Mouse (Mus musculus) stomach, postnatal 0 days (tissue): ENCODE data around the gene Tmtc3. TPM values are rescaled to one million over a fixed set of nuclear protein-coding genes. Genes with fewer than 3 reads are reported as not detected.
"Not testable (repeated sequence)": the region's sequence is repeated elsewhere in the genome, so short reads cannot be mapped to it uniquely, and the experiment has no call there.

ENCODE experiments used
- ATAC-seq: fragments of 200-750 bp; cut with Nextera tagmentation; 2 replicates; pipeline ENCODE4 v1.8.0; 2017; ENCODE audit not compliant: low FRiP score, low TSS enrichment
- DNase-seq: peaks from one replicate; pipeline ENCODE4 v3.0.0-alpha.2; 2016; ENCODE audit warnings: low spot score
- H3K27ac ChIP-seq: fragments of 300-500 bp; sonication (generic); replicated peaks from 2 replicates; pipeline ENCODE4 v1.5.1; 2014; ENCODE audit warnings: mild to moderate bottlenecking, control low read depth
- H3K27me3 ChIP-seq: fragments of 300-500 bp; sonication (generic); 2 replicates; pipeline ENCODE4 v1.6.1; 2014; ENCODE audit warnings: low read length; ENCODE audit not compliant: control insufficient read depth, insufficient read depth
- H3K36me3 ChIP-seq: fragments of 300-500 bp; sonication (generic); 2 replicates; pipeline ENCODE4 v1.6.1; 2014; ENCODE audit warnings: low read length, mixed read lengths; ENCODE audit not compliant: control insufficient read depth, insufficient read depth
- H3K4me1 ChIP-seq: fragments of 300-500 bp; sonication (generic); replicated peaks from 2 replicates; pipeline ENCODE4 v1.6.1; 2014; ENCODE audit warnings: antibody characterized with exemption; ENCODE audit not compliant: control insufficient read depth, insufficient read depth
- H3K4me2 ChIP-seq: fragments of 300-500 bp; sonication (generic); replicated peaks from 2 replicates; pipeline ENCODE4 v1.6.1; 2014; ENCODE audit warnings: low read depth, mild to moderate bottlenecking, control low read depth, moderate library complexity
- H3K4me3 ChIP-seq: fragments of 300-500 bp; sonication (generic); 2 replicates; pipeline ENCODE4 v1.5.1; 2014; ENCODE audit warnings: low read depth, low read length, control low read depth
- H3K9ac ChIP-seq: fragments of 300-500 bp; sonication (generic); 2 replicates; pipeline ENCODE4 v1.6.1; 2014; ENCODE audit warnings: mild to moderate bottlenecking, low read length, control low read depth, mixed read lengths
- H3K9me3 ChIP-seq: fragments of 300-500 bp; sonication (generic); 2 replicates; pipeline ENCODE4 v1.6.1; 2016; ENCODE audit warnings: low read length; ENCODE audit not compliant: control insufficient read depth
- CTCF ChIP-seq: IDR thresholded peaks from 2 replicates; pipeline ENCODE4 v1.5.1; 2016; ENCODE audit warnings: antibody characterized with exemption, low read depth, mild to moderate bottlenecking, moderate library complexity
- EP300 ChIP-seq: optimal IDR thresholded peaks from 2 replicates; pipeline ENCODE3; 2016; ENCODE audit warnings: antibody characterized with exemption
- WGBS: fragments of 180-500 bp; shearing (Covaris S2); extraction: QIAGEN DNeasy Blood & Tissue Kit; methylation state at CpG from one replicate; pipeline ENCODE4 v1.1.7; 2014; 5-methylcytosine and 5-hydroxymethylcytosine counted together
- polyA plus RNA-seq: library from polyadenylated mRNA; unstranded; fragments of >200 nt; fragmentation: Nextera tagmentation; extraction: Ambion mirVana; gene quantifications from 2 replicates; pipeline ENCODE4 v1.2.1, GENCODE M21; 2015

Tmtc3 gene
- polyA plus RNA-seq, 1 experiment from 2014 or later = 7.6 TPM

DNA sequence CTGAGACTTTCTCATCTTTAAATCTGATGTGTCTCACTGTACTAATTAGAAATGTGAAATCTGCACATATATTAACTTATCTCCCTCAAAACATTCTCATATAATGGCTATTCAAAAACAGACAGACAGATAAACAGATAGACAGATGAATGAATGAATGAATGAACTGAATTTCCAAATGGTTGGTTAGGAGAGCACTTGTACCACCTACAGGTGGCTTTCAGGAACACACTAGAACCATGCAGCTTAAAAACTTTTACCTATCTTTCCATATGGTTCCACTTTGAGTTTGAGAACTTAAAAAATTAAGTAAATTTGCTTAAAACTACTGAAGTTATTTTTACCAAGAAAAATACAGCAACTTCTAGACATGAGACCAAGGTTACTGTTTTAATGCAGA, 37.8 kb downstream of the Tmtc3 start:
- DNase-seq (no peak), ATAC-seq (no peak)
- Histone ChIP-seq H3K4me1 (no peaks in the 10 kb centered on the region), H3K27ac (no peak overlapping the region), H3K27me3 (no peaks in the 10 kb centered on the region), H3K9ac (no peak overlapping the region), H3K36me3 (peaks cover 3% of the 10 kb centered on the region; the same call in 1 of the 2 replicates), H3K4me3 (no peak overlapping the region), H3K9me3 (no peaks in the 10 kb centered on the region), H3K4me2 (no peak overlapping the region)
- TF ChIP-seq EP300 (no peak), CTCF (peak; percentile 58)

DNA sequence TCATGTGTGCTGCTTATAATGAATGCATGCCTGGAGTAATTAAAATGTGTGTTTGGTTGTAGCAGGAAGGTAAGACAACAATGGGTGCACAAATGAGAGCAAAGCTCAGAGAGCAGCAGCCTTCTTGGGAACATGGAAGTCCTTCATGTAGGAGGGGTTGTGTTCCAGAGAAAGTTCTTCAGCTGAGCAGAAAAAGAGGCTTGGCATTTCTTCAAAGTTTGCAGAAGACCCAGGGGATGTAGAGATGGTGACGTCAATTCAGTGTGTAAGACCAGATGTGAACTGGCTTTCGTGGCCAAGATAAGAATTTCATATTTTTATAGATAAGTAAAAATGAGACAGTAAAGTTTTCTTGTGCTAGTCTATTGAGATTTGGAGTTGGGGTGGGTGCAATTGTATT, 59.6 kb downstream of the Tmtc3 start:
- H3K9me3 ChIP-seq = no peaks in the 10 kb centered on the region
- TF ChIP-seq CTCF (no peak), EP300 (no peak)
- no peak overlapping the region for H3K4me3 ChIP-seq
- no peak overlapping the region for H3K4me2 ChIP-seq
- DNase-seq = no peak
- 74% methylated on average over 2 of the region's 2 CpGs for WGBS
- no peak overlapping the region for H3K9ac ChIP-seq
- no peaks in the 10 kb centered on the region for H3K4me1 ChIP-seq
- no peak overlapping the region for H3K27ac ChIP-seq
- no peaks in the 10 kb centered on the region for H3K27me3 ChIP-seq
- ATAC-seq = no peak
- no peaks in the 10 kb centered on the region for H3K36me3 ChIP-seq

DNA sequence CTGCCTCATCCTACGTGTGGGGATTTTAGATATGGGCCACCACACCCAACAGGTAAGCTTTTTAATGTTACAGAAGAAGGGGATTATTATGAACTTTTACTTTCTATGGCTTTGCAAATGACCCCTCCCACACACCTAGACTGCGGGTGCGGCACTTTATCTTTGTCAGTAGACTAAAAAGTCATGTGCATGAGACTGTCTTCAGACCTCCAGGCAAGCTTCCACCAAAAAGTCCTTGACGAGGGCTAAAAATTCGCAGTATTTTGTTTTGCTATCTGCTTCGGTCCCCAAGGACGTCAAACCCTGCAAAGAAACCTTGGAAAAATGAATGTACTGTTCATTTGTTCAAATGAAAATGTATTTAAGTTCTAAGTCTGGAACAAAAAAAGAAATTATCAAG, 71.6 kb downstream of the Tmtc3 start:
- ATAC-seq (no peak), DNase-seq (no peak)
- H3K9ac ChIP-seq = no peak overlapping the region
- no peaks in the 10 kb centered on the region for H3K27me3 ChIP-seq
- no peaks in the 10 kb centered on the region for H3K36me3 ChIP-seq
- no peaks in the 10 kb centered on the region for H3K4me1 ChIP-seq
- WGBS = 76% methylated on average over 7 of the region's 7 CpGs
- TF ChIP-seq EP300 = no peak
- TF ChIP-seq CTCF = no peak
- no peak overlapping the region for H3K27ac ChIP-seq
- no peak overlapping the region for H3K4me2 ChIP-seq
- H3K9me3 ChIP-seq = no peaks in the 10 kb centered on the region
- H3K4me3 ChIP-seq = no peak overlapping the region

DNA sequence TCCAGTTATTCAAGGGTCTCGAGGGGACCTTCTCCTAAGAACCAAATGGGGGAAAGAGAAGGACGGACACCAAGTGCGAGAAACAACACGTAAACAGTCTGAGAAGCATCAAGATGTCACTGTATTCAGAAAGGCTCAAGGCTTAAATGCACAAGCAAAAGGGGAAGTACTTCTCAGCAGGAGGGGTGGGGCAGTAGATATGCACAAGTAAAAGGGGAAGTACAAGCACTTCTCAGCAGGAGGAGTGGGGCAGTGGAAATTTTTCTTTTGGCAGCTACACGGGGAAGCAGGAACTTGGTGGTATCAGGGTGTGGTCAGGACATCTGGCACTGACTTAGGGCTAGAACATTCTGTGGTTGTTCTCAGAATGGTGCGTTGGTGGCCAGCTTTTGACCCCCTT, 84.8 kb downstream of the Tmtc3 start:
- H3K4me1 ChIP-seq, DNase-seq, H3K36me3 ChIP-seq, H3K9me3 ChIP-seq, H3K4me2 ChIP-seq, ATAC-seq, H3K27me3 ChIP-seq, H3K4me3 ChIP-seq, H3K9ac ChIP-seq, H3K27ac ChIP-seq: not testable (repeated sequence)
- 75% methylated on average over 6 of the region's 6 CpGs for WGBS

Other genes with a start within 250 kb of the Tmtc3 start
- gene Gm4301, start 151.7 kb downstream of the Tmtc3 start, polyA plus RNA-seq = not detected in 2 replicates
- not detected in 2 replicates for gene Gm4302, start 146.5 kb downstream of the Tmtc3 start, polyA plus RNA-seq
- not detected in 2 replicates for gene Gm4303, start 141.4 kb downstream of the Tmtc3 start, polyA plus RNA-seq
- gene Gm4305, start 136.3 kb downstream of the Tmtc3 start, polyA plus RNA-seq = not detected in 2 replicates
- gene Gm4307, start 126.0 kb downstream of the Tmtc3 start, polyA plus RNA-seq = not detected in 2 replicates
- gene Gm4312, start 104.8 kb downstream of the Tmtc3 start, polyA plus RNA-seq = not detected in 2 replicates
- 2.0 and 2.1 TPM in 2 replicates for gene Cep290, start 208 bp upstream of the Tmtc3 start, polyA plus RNA-seq
- 5.8 and 6.6 TPM in 2 replicates for gene 4930430F08Rik, start 103.1 kb upstream of the Tmtc3 start, polyA plus RNA-seq
- gene 1700017N19Rik, start 103.1 kb upstream of the Tmtc3 start, polyA plus RNA-seq = not detected in 2 replicates